Mouse (Mus musculus): ENCODE results near the gene Col17a1. TPM values are rescaled to one million over a fixed set of nuclear protein-coding genes. Genes with fewer than 3 reads are reported as not detected.

The Col17a1 gene
- polyA plus RNA-seq, 1 experiment from 2014 or later: 0.93 TPM

DNA sequence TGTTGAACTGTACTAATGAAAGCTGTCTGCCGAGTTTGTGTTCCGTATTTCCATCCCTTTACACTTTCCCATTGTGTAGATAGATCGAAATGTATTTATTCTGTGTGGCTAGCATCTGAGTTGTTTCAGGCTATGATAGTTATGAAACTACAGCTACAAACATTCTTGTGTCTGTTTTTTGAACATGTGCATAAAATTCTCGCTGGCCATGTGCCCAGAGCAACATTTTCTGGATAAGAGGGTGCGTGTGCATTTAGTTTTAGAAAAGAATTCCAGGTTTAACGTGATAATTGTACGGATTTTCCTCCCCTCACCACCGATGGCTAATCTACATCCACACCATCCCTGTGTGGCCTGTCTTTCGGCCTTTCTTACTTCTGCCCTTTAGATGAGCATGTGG, 21.6 kb upstream of the Col17a1 start:
- no peaks in the 10 kb centered on the region for H3K4me1 ChIP-seq (ENCODE audit: control insufficient read depth, insufficient read depth, low read length)
- H3K4me2 ChIP-seq (ENCODE audit: low read depth, low read length): no peak overlapping the region
- no peak overlapping the region for H3K4me3 ChIP-seq (ENCODE audit: low read length)
- no peak overlapping the region for H3K27ac ChIP-seq (ENCODE audit: low read length)
- ATAC-seq (replicated peaks; ENCODE audit: extremely low read depth, insufficient read depth, low FRiP score): no peak
- peaks cover 3% of the 10 kb centered on the region for H3K9me3 ChIP-seq (replicated peaks; ENCODE audit: control insufficient read depth, low read length)
- H3K9ac ChIP-seq (ENCODE audit: low read length): no peak overlapping the region
- H3K36me3 ChIP-seq (ENCODE audit: control insufficient read depth, insufficient read depth): no peaks in the 10 kb centered on the region
- WGBS: 67% methylated on average over 9 of the region's 9 CpGs
- H3K27me3 ChIP-seq (ENCODE audit: control insufficient read depth, insufficient read depth, low read length): no peaks in the 10 kb centered on the region

DNA sequence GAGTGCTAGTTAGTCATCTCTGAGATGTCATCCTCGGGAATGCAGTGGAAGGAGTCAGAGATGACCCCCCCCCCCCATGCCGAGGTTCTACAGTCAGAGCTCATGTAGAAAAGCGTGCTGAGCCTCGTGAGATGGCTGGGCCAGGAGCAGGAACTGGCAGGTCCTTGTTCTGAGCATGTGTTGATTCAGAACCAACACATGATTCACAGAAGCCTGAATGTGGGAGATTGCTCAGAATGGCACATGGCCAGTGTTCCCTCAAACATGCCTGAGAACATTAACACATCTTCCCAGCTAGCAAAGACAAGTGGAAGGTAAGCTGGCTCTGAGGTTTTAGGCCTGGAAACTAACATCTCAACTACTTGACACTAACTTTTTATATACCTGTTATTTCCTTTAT, 18.5 kb upstream of the Col17a1 start:
- H3K9ac ChIP-seq (ENCODE audit: low read length): no peak overlapping the region
- no peaks in the 10 kb centered on the region for H3K4me1 ChIP-seq (ENCODE audit: control insufficient read depth, insufficient read depth, low read length)
- H3K36me3 ChIP-seq (ENCODE audit: control insufficient read depth, insufficient read depth): no peaks in the 10 kb centered on the region
- H3K27me3 ChIP-seq (ENCODE audit: control insufficient read depth, insufficient read depth, low read length): no peaks in the 10 kb centered on the region
- no peak overlapping the region for H3K4me3 ChIP-seq (ENCODE audit: low read length)
- H3K4me2 ChIP-seq (ENCODE audit: low read depth, low read length): no peak overlapping the region
- no peaks in the 10 kb centered on the region for H3K9me3 ChIP-seq (replicated peaks; ENCODE audit: control insufficient read depth, low read length)
- 79% methylated on average over 4 of the region's 4 CpGs for WGBS
- no peak overlapping the region for H3K27ac ChIP-seq (ENCODE audit: low read length)
- ATAC-seq (replicated peaks; ENCODE audit: extremely low read depth, insufficient read depth, low FRiP score): no peak

DNA sequence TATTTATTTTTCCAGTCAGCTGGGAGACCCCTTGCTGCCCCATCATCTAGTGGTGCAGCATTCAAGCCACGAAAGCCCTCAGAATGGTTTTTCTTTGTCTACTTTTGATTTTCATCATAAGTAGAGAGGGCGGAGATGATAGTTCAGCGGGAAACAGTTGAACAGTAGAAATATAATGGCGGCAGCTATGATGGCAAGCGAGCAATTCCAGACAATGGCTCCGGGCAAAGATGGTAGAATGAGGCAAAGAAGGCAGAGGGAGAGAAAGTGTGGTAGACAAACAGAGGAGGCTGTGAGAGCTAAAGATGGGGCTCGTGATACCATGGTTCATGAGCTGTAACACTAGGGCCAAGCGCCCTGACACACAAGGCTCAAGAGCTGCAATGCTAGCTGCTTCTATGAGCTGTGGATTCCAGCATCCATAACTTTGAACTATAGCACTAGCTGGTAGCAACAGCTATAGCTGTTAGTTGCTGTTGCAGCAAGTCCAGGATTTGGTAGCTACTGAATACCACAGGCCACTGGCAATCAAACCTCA, 13.9 kb upstream of the Col17a1 start:
- ATAC-seq (replicated peaks; ENCODE audit: extremely low read depth, insufficient read depth, low FRiP score): no peak
- 87% methylated on average over 8 of the region's 8 CpGs for WGBS
- peaks cover 2% of the 10 kb centered on the region; the same call in 1 of the 2 replicates for H3K9me3 ChIP-seq (replicated peaks; ENCODE audit: control insufficient read depth, low read length)

DNA sequence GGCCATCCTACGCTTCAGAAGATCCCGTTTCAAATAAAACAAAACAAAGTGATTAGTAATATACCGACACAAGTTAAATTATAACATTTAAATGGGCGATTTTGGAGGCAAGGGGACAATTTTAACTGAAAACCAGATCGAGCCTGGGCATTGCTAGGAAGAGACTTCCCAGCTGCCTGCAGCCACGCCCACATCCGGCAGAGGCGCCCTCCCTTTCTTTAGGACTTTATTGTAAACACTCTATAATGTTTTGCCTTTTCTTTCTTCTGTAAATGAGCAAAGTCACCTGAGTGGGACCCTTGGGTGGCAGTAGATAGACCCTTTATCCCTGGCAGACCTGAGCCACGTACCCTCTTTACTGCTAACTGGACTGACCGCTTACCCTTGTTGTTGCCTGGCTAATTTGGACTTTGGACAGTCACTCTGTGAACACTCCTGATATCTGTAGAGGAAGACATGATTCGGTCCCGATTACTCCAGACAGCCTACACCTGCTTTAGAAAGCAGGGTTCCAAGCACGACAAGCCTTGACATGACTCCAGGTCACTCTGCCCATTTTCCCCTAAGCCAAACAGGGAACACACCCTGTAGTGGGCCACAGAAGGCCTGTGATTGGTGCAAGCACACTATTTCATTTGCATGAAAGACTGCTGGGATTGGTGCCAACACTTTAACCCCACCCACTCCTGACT, 13.3 kb upstream of the Col17a1 start:
- Histone ChIP-seq H3K27me3 (ENCODE audit: control insufficient read depth, insufficient read depth, low read length) (no peaks in the 10 kb centered on the region), H3K4me2 (ENCODE audit: low read depth, low read length) (no peak overlapping the region), H3K9me3 (replicated peaks; ENCODE audit: control insufficient read depth, low read length) (peaks cover 2% of the 10 kb centered on the region; the same call in 1 of the 2 replicates), H3K4me1 (ENCODE audit: control insufficient read depth, insufficient read depth, low read length) (no peaks in the 10 kb centered on the region), H3K27ac (ENCODE audit: low read length) (no peak overlapping the region), H3K36me3 (ENCODE audit: control insufficient read depth, insufficient read depth) (no peaks in the 10 kb centered on the region), H3K4me3 (ENCODE audit: low read length) (no peak overlapping the region), H3K9ac (ENCODE audit: low read length) (no peak overlapping the region)
- WGBS: 69% methylated on average over 13 of the region's 13 CpGs
- ATAC-seq (replicated peaks; ENCODE audit: extremely low read depth, insufficient read depth, low FRiP score): no peak

More for the DNA sequence above, 13.9 kb upstream of the Col17a1 start:
- Histone ChIP-seq H3K4me3 (ENCODE audit: low read length) (no peak overlapping the region), H3K36me3 (ENCODE audit: control insufficient read depth, insufficient read depth) (no peaks in the 10 kb centered on the region), H3K27me3 (ENCODE audit: control insufficient read depth, insufficient read depth, low read length) (no peaks in the 10 kb centered on the region), H3K4me1 (ENCODE audit: control insufficient read depth, insufficient read depth, low read length) (no peaks in the 10 kb centered on the region), H3K4me2 (ENCODE audit: low read depth, low read length) (no peak overlapping the region), H3K27ac (ENCODE audit: low read length) (no peak overlapping the region), H3K9ac (ENCODE audit: low read length) (no peak overlapping the region)

DNA sequence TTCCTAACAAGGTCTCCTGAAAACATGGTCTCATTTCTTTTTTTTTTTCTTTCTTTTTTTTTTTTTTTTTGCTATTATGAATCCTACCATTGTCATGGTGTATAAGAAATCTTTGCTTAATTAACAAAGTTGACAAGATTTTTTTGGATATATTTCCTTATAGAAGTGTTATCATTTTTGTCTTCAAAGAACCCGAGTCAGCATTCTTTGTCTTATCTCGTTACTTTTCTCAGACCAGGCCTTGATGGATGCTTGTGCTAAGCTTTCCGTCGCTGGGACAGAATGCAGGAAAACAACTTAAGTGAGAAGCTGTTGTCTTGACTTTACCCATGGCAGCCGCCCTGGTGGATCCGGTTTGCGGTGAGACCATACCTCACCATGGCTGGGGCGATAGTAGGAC, 8.6 kb upstream of the Col17a1 start:
- WGBS: 67% methylated on average over 8 of the region's 8 CpGs
- H3K9ac ChIP-seq (ENCODE audit: low read length): no peak overlapping the region
- no peak overlapping the region for H3K27ac ChIP-seq (ENCODE audit: low read length)
- no peaks in the 10 kb centered on the region for H3K4me1 ChIP-seq (ENCODE audit: control insufficient read depth, insufficient read depth, low read length)
- H3K9me3 ChIP-seq (replicated peaks; ENCODE audit: control insufficient read depth, low read length): peaks cover 2% of the 10 kb centered on the region; the same call in 1 of the 2 replicates
- H3K4me3 ChIP-seq (ENCODE audit: low read length): no peak overlapping the region
- no peak for ATAC-seq (replicated peaks; ENCODE audit: extremely low read depth, insufficient read depth, low FRiP score)
- no peaks in the 10 kb centered on the region for H3K36me3 ChIP-seq (ENCODE audit: control insufficient read depth, insufficient read depth)
- no peak overlapping the region for H3K4me2 ChIP-seq (ENCODE audit: low read depth, low read length)
- no peaks in the 10 kb centered on the region for H3K27me3 ChIP-seq (ENCODE audit: control insufficient read depth, insufficient read depth, low read length)

DNA sequence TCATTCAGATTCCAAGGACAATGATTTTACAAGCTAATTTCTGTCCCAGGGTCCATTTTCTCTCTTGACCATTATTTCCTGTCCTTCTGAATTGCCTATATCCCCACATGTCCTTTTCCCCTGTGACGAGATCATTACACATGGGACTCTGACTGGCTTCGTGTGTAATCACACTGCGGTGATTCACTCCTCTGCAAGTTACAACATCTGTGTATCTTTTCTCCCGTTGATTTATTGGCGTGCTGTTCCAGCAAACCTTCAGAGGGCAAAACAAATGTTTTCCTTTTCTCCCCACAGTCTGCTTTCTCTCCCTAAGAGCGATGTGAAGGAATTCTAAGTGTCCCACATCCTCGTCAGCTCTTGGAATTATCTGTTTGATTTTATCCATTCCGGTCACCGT, 7.8 kb upstream of the Col17a1 start:
- no peak overlapping the region for H3K4me3 ChIP-seq (ENCODE audit: low read length)
- 51% methylated on average over 9 of the region's 9 CpGs for WGBS
- H3K9ac ChIP-seq (ENCODE audit: low read length): no peak overlapping the region
- no peaks in the 10 kb centered on the region for H3K4me1 ChIP-seq (ENCODE audit: control insufficient read depth, insufficient read depth, low read length)
- H3K9me3 ChIP-seq (replicated peaks; ENCODE audit: control insufficient read depth, low read length): peaks cover 2% of the 10 kb centered on the region; the same call in 1 of the 2 replicates
- no peaks in the 10 kb centered on the region for H3K36me3 ChIP-seq (ENCODE audit: control insufficient read depth, insufficient read depth)
- H3K4me2 ChIP-seq (ENCODE audit: low read depth, low read length): no peak overlapping the region
- no peak for ATAC-seq (replicated peaks; ENCODE audit: extremely low read depth, insufficient read depth, low FRiP score)
- no peak overlapping the region for H3K27ac ChIP-seq (ENCODE audit: low read length)
- H3K27me3 ChIP-seq (ENCODE audit: control insufficient read depth, insufficient read depth, low read length): no peaks in the 10 kb centered on the region

DNA sequence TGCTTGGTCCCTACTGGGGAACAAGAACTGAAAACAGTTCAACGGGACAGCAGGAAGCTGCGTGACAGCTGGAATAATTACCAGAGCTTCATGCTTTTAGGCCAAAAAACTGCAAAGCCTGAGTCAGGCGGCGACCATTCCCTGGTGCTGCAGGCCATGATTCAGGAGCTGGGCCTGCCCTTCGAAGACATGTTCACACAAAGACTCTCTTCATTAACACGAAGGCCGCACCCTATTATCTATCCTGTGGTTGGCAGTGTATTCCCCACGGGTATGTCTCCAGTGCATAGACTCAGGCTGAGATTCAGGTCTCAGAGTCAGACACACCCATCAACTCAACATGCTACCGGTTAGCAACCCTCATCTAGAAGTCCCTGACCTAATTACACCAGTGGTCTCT, 6.4 kb upstream of the Col17a1 start:
- H3K27ac ChIP-seq (ENCODE audit: low read length): no peak overlapping the region
- no peak overlapping the region for H3K4me3 ChIP-seq (ENCODE audit: low read length)
- no peaks in the 10 kb centered on the region for H3K27me3 ChIP-seq (ENCODE audit: control insufficient read depth, insufficient read depth, low read length)
- H3K9me3 ChIP-seq (replicated peaks; ENCODE audit: control insufficient read depth, low read length): peaks cover 2% of the 10 kb centered on the region; the same call in 1 of the 2 replicates
- ATAC-seq (replicated peaks; ENCODE audit: extremely low read depth, insufficient read depth, low FRiP score): no peak
- no peaks in the 10 kb centered on the region for H3K36me3 ChIP-seq (ENCODE audit: control insufficient read depth, insufficient read depth)
- WGBS: 73% methylated on average over 9 of the region's 9 CpGs
- H3K4me2 ChIP-seq (ENCODE audit: low read depth, low read length): no peak overlapping the region
- H3K9ac ChIP-seq (ENCODE audit: low read length): no peak overlapping the region
- no peaks in the 10 kb centered on the region for H3K4me1 ChIP-seq (ENCODE audit: control insufficient read depth, insufficient read depth, low read length)

DNA sequence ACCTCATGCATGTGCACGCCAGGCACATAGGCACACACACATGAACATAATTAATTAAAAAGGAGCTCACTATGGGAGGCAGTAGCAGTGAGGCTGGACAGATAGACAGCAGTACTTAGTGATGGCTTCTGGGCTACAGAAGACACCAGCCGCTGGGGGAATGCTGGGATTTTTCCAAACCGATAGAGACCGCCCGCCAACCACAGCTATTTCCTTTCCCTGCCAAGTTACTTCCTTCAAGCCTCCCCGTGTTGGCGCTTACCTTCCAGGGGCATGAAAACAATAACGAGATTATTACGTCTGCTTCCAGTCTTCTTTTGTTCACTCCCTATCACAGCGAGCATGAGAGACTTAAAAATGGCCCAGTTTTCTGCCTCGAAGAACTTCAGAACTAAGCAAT, 5.2 kb upstream of the Col17a1 start:
- no peak for ATAC-seq (replicated peaks; ENCODE audit: extremely low read depth, insufficient read depth, low FRiP score)
- 79% methylated on average over 11 of the region's 11 CpGs for WGBS
- H3K9ac ChIP-seq (ENCODE audit: low read length): no peak overlapping the region
- H3K4me3 ChIP-seq (ENCODE audit: low read length): no peak overlapping the region
- H3K27me3 ChIP-seq (ENCODE audit: control insufficient read depth, insufficient read depth, low read length): no peaks in the 10 kb centered on the region
- no peaks in the 10 kb centered on the region for H3K4me1 ChIP-seq (ENCODE audit: control insufficient read depth, insufficient read depth, low read length)
- H3K4me2 ChIP-seq (ENCODE audit: low read depth, low read length): no peak overlapping the region
- H3K27ac ChIP-seq (ENCODE audit: low read length): no peak overlapping the region
- no peaks in the 10 kb centered on the region for H3K36me3 ChIP-seq (ENCODE audit: control insufficient read depth, insufficient read depth)
- H3K9me3 ChIP-seq (replicated peaks; ENCODE audit: control insufficient read depth, low read length): no peaks in the 10 kb centered on the region; the same call in 1 of the 2 replicates

DNA sequence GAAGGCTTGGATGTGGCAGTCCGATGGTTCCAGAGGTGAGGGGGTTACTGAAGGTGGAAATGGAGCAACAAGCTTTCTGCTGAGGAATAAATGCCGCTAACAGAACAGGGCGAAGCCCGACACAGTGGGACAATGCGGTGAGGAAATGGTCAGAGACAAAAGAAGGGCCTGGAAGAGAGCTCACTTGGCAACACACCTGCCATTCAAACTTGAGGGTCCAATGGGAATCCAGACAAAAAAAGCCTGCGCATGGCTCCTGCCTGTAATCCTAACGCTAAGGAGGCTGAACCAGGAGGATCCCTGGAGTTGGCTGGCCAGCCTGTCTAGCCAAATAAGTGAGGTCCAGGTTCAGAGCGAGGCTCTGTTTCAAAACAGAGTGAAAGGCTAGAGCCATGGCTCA, 4.5 kb upstream of the Col17a1 start:
- no peaks in the 10 kb centered on the region for H3K4me1 ChIP-seq (ENCODE audit: control insufficient read depth, insufficient read depth, low read length)
- H3K9me3 ChIP-seq (replicated peaks; ENCODE audit: control insufficient read depth, low read length): no peaks in the 10 kb centered on the region
- no peak for ATAC-seq (replicated peaks; ENCODE audit: extremely low read depth, insufficient read depth, low FRiP score)
- 88% methylated on average over 8 of the region's 8 CpGs for WGBS
- no peaks in the 10 kb centered on the region for H3K36me3 ChIP-seq (ENCODE audit: control insufficient read depth, insufficient read depth)
- H3K4me3 ChIP-seq (ENCODE audit: low read length): no peak overlapping the region
- no peak overlapping the region for H3K4me2 ChIP-seq (ENCODE audit: low read depth, low read length)
- no peak overlapping the region for H3K27ac ChIP-seq (ENCODE audit: low read length)
- H3K9ac ChIP-seq (ENCODE audit: low read length): no peak overlapping the region
- no peaks in the 10 kb centered on the region for H3K27me3 ChIP-seq (ENCODE audit: control insufficient read depth, insufficient read depth, low read length)
